Mouse (Mus musculus) embryonic facial prominence, embryonic 11.5 days (tissue): ENCODE results near the gene Tusc2. TPM values are rescaled to one million over a fixed set of nuclear protein-coding genes. Genes with fewer than 3 reads are reported as not detected.

Source experiments
- ATAC-seq: fragments of 200-750 bp; cut with Nextera tagmentation; replicated peaks from 2 replicates; pipeline ENCODE4 v1.8.0; 2017; ENCODE audit warnings: low read depth; ENCODE audit not compliant: insufficient number of reproducible peaks, low FRiP score, low TSS enrichment
- DNase-seq: peaks from one replicate; pipeline ENCODE4 v3.0.0-alpha.2; 2015; ENCODE audit warnings: low spot score
- H3K27ac ChIP-seq: fragments of 300-500 bp; sonication (generic); replicated peaks from 2 replicates; pipeline ENCODE4 v1.5.1; 2014; ENCODE audit warnings: mild to moderate bottlenecking, low read depth, low read length, control low read depth
- H3K27me3 ChIP-seq: fragments of 300-500 bp; sonication (generic); 2 replicates; pipeline ENCODE4 v1.6.1; 2014; ENCODE audit warnings: mild to moderate bottlenecking, low read length, moderate library complexity, mixed read lengths; ENCODE audit not compliant: control insufficient read depth, insufficient read depth
- H3K36me3 ChIP-seq: fragments of 300-500 bp; sonication (generic); replicated peaks from 2 replicates; pipeline ENCODE4 v1.6.1; 2014; ENCODE audit warnings: low read depth, mild to moderate bottlenecking, low read length, moderate library complexity, mixed read lengths; ENCODE audit not compliant: control insufficient read depth, insufficient read depth
- H3K4me1 ChIP-seq: fragments of 300-500 bp; sonication (generic); 2 replicates; pipeline ENCODE4 v1.6.1; 2014; ENCODE audit warnings: low read length, mixed read lengths; ENCODE audit not compliant: control insufficient read depth, insufficient read depth
- H3K4me2 ChIP-seq: fragments of 300-500 bp; sonication (generic); 2 replicates; pipeline ENCODE4 v1.6.1; 2014; ENCODE audit warnings: low read depth, mild to moderate bottlenecking, control low read depth, low read length, moderate library complexity
- H3K4me3 ChIP-seq: fragments of 300-500 bp; sonication (generic); 2 replicates; pipeline ENCODE4 v1.5.1; 2014; ENCODE audit warnings: low read depth, low read length, control low read depth
- H3K9ac ChIP-seq: fragments of 300-500 bp; sonication (generic); replicated peaks from 2 replicates; pipeline ENCODE4 v1.6.1; 2014; ENCODE audit warnings: mild to moderate bottlenecking, control low read depth, low read length
- H3K9me3 ChIP-seq: fragments of 300-500 bp; sonication (generic); replicated peaks from 2 replicates; pipeline ENCODE4 v1.6.1; 2016; ENCODE audit warnings: mild to moderate bottlenecking, low read length, inconsistent platforms, mixed read lengths; ENCODE audit not compliant: control insufficient read depth
- WGBS: fragments of 180-500 bp; shearing (Covaris S2); extraction: QIAGEN DNeasy Blood & Tissue Kit; methylation state at CpG from one replicate; pipeline ENCODE4 v1.1.7; 2014; 5-methylcytosine and 5-hydroxymethylcytosine counted together
- polyA plus RNA-seq: library from polyadenylated mRNA; unstranded; fragments of >200 nt; fragmentation: Nextera tagmentation; extraction: Ambion mirVana; gene quantifications from 2 replicates; pipeline ENCODE4 v1.2.1, GENCODE M21; 2014

Tusc2 gene
- polyA plus RNA-seq, 1 experiment from 2014 or later = 68.5 TPM

DNA sequence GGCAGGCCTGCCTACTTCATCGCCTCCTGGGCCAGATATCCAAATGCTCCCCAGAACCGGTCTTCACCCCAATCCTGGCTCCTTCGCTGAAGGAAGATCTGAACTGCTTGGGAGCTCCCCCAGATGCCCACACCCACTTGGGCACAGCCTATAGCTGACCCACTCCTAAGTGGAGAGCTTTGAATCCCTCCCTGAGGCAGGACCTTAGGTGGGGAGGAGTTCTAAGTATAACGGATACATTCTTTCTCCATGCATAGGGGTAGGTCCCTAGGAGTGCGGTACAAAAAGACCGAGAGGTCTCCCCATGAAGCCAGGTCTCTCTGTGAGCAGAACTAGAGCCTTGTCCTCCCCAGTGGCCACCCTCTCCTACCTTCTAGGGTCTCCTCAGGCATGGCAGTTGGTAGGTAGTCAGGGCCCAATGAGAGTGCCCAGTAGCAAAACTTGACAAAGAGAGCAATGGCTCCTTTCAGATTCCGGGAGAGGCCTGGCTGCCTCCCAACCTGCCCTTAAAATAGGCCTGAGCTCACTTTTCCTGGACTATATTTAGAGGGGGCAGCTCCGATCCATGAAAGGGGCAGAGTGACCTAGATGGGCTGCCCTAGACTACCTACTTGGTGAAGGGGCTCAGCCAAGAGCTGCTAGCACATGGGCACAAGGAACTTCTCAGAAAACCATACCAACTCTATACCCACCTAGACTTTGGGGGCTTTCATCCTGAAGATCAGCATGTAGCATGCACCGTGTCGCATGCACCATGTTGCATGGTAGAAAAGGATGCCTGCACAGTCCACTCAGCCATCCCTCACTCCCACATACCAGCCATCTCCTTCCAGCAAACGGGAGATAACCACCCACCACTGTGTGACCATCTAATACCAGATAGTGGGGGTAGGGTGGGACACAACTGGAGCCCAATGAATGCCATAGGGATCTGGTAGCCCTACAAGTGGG lies 33.8 kb downstream of the Tusc2 start:
- no peak overlapping the region for H3K27ac ChIP-seq
- H3K36me3 ChIP-seq = peaks cover 6% of the 10 kb centered on the region

DNA sequence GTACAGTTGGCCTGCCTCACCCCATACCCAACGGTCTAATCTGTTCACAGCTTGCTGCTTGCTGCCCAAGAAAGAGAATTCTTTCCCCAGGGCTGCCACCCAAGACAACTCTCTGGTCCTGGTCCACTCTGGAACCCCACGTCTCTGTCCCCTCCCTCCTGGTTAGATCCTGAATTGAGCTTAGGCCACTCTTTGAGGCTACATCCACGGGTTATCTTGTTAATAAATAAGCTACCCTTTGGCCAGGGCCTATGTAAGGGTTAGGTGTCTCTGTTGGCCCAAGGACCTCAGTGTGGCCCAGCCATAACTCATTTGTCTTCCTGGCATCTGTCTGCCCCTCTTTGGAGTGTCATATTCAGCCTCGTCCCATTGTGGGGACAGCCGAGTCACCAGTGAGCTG lies 35.3 kb downstream of the Tusc2 start:
- H3K36me3 ChIP-seq = 0 out of 2 replicates have a peak, but pooled peaks cover 3% of the 10 kb centered on the region
- no peaks in the 10 kb centered on the region for H3K9me3 ChIP-seq
- no peak overlapping the region for H3K27ac ChIP-seq
- 79% methylated on average over 5 of the region's 5 CpGs for WGBS
- DNase-seq (no peak), ATAC-seq (no peak)
- no peak overlapping the region for H3K9ac ChIP-seq
- H3K4me3 ChIP-seq = no peak overlapping the region
- no peaks in the 10 kb centered on the region for H3K27me3 ChIP-seq
- no peaks in the 10 kb centered on the region for H3K4me1 ChIP-seq
- no peak overlapping the region for H3K4me2 ChIP-seq

More for the DNA sequence above, 33.8 kb downstream of the Tusc2 start:
- H3K9ac ChIP-seq = no peak overlapping the region
- no peak for ATAC-seq
- no peak overlapping the region for H3K4me2 ChIP-seq
- no peaks in the 10 kb centered on the region for H3K4me1 ChIP-seq
- no peaks in the 10 kb centered on the region for H3K9me3 ChIP-seq
- no peaks in the 10 kb centered on the region for H3K27me3 ChIP-seq
- no peak overlapping the region for H3K4me3 ChIP-seq
- WGBS = 88% methylated on average over 11 of the region's 11 CpGs
- DNase-seq = no peak

- ATAC-seq (no peak), DNase-seq (no peak)
- no peak overlapping the region for H3K4me3 ChIP-seq
- H3K27ac ChIP-seq = no peak overlapping the region
- no peak overlapping the region; the same call in 1 of the 2 replicates for H3K4me2 ChIP-seq
- no peaks in the 10 kb centered on the region; the same call in 1 of the 2 replicates for H3K4me1 ChIP-seq
- no peaks in the 10 kb centered on the region for H3K9me3 ChIP-seq
- 85% methylated on average over 9 of the region's 9 CpGs for WGBS
- no peaks in the 10 kb centered on the region for H3K36me3 ChIP-seq
- H3K9ac ChIP-seq = no peak overlapping the region
- no peaks in the 10 kb centered on the region for H3K27me3 ChIP-seq
Observed at GRCm38 (mm10) chr9:107599433-107599832, 36.4 kb downstream of the Tusc2 start.

DNA sequence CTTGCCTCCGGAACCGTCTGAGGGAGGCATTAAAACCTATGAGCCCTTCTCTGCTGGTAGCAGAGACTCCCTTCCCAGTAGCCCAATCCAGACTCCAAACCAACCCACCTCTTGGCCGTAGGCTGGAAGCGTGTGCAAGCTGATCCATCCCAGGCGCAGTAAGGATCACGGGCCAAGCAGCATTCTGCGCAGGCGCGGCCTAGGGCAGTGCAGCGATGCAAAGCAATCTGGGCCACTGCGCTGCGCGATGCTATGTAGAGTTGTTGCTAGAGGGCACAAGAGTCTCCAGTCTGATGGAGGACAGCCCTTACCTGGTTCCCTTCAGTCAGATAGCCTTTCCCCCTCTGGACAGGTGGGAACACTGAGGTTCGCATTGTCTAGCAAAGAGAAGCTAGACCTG lies 36.8 kb downstream of the Tusc2 start:
- ATAC-seq (no peak), DNase-seq (peak; percentile 43)
- no peaks in the 10 kb centered on the region for H3K27me3 ChIP-seq
- no peak overlapping the region; the same call in 1 of the 2 replicates for H3K4me2 ChIP-seq
- H3K4me3 ChIP-seq = no peak overlapping the region
- peaks cover 3% of the 10 kb centered on the region for H3K4me1 ChIP-seq
- no peak overlapping the region for H3K27ac ChIP-seq
- H3K9ac ChIP-seq = no peak overlapping the region
- WGBS = 57% methylated on average over 14 of the region's 14 CpGs
- H3K9me3 ChIP-seq = no peaks in the 10 kb centered on the region
- H3K36me3 ChIP-seq = no peaks in the 10 kb centered on the region

- Histone ChIP-seq H3K4me1 (peaks cover 4% of the 10 kb centered on the region), H3K27me3 (no peaks in the 10 kb centered on the region), H3K4me3 (no peak overlapping the region), H3K27ac (no peak overlapping the region), H3K36me3 (no peaks in the 10 kb centered on the region), H3K4me2 (no peak overlapping the region), H3K9ac (no peak overlapping the region), H3K9me3 (no peaks in the 10 kb centered on the region)
- WGBS = 83% methylated on average over 12 of the region's 12 CpGs
- DNase-seq (no peak), ATAC-seq (no peak)
Observed at GRCm38 (mm10) chr9:107600745-107601144, 37.7 kb downstream of the Tusc2 start.

GRCm38 (mm10) chr9:107601275-107601674 lies 38.2 kb downstream of the Tusc2 start:
- ATAC-seq (no peak), DNase-seq (no peak)
- H3K4me3 ChIP-seq = no peak overlapping the region
- 87% methylated on average over 11 of the region's 11 CpGs for WGBS
- H3K9ac ChIP-seq = no peak overlapping the region
- H3K4me2 ChIP-seq = no peak overlapping the region
- H3K36me3 ChIP-seq = no peaks in the 10 kb centered on the region
- no peaks in the 10 kb centered on the region for H3K9me3 ChIP-seq
- no peak overlapping the region for H3K27ac ChIP-seq
- peaks cover 4% of the 10 kb centered on the region for H3K4me1 ChIP-seq
- no peaks in the 10 kb centered on the region for H3K27me3 ChIP-seq

DNA sequence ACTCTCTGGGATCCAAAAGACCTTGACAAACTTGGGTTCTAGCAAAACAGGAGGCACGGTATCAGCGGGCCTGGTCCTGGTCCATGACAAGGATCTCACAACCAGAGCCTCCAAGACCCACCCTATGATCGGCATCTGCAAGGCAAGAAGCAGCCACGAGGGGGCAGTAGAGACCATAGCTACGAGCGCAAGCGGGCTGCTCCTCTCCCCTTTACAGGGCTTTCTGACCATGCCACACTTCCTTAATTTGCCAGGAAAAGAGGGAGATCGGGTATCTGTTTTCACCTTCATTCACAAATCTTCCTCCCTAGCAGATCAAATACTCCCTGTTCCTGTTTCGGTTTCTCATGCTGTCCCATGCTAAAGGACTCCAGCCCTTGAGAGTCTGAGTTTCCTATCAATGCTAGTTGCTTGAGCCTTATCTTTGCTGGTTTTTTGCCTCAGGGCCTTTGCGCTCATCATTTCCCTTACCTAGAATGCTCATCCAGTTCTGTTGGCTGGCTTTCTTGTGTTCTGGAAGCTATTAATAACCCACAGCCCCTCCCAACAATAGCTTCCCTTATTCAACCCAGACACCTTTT lies 39.1 kb downstream of the Tusc2 start:
- no peak overlapping the region for H3K27ac ChIP-seq
- H3K4me2 ChIP-seq = no peak overlapping the region
- H3K4me1 ChIP-seq = peaks cover 7% of the 10 kb centered on the region
- WGBS = 10% methylated on average over 10 of the region's 10 CpGs
- DNase-seq = peak; percentile 95
- no peaks in the 10 kb centered on the region for H3K36me3 ChIP-seq
- peak; percentile 35; the same call in 1 of the 2 replicates for ATAC-seq
- H3K9me3 ChIP-seq = no peaks in the 10 kb centered on the region
- no peak overlapping the region for H3K4me3 ChIP-seq
- H3K9ac ChIP-seq = no peak overlapping the region; the same call in 1 of the 2 replicates
- no peaks in the 10 kb centered on the region for H3K27me3 ChIP-seq

GRCm38 (mm10) chr9:107603251-107603650 lies 40.2 kb downstream of the Tusc2 start:
- Histone ChIP-seq H3K27me3 (no peaks in the 10 kb centered on the region), H3K27ac (no peak overlapping the region), H3K4me2 (no peak overlapping the region), H3K4me1 (peaks cover 13% of the 10 kb centered on the region), H3K4me3 (no peak overlapping the region), H3K9me3 (no peaks in the 10 kb centered on the region), H3K36me3 (no peaks in the 10 kb centered on the region), H3K9ac (no peak overlapping the region)
- 82% methylated on average over 6 of the region's 6 CpGs for WGBS
- DNase-seq (no peak), ATAC-seq (no peak)
